Mouse (Mus musculus) lung, postnatal 36 days (tissue): ENCODE results near the gene Olfr1051.
"Not testable (repeated sequence)": the region's sequence is repeated elsewhere in the genome, so short reads cannot be mapped to it uniquely, and the experiment has no call there.

ENCODE experiments used
- DNase-seq: peaks from one replicate; pipeline ENCODE4 v3.0.0; 2022; ENCODE audit warnings: mixed read lengths

The Olfr1051 gene

DNA sequence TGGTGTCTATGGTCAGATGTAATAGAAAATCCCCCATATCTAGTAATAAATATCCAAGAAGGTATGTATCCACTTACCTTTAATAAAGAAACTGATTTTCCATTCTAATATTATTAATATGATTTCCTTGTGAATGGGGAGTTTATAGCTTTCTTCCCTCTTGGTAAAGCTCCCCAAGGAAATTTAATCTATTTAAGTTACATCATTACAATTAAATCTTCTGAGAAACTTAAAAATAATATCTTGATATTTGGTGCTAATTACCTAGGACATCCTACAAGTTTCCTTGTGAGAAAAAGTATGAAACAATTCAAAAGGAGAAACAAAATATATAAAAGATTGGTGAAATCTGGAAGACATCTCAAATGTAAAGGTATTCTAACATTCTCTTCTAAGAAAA, at the start of gene Olfr1051:
Olfr1051 (minus strand) TSS at position 101 of the 400 bp plus-strand sequence.
- DNase-seq, result not testable (repeated sequence)

DNA sequence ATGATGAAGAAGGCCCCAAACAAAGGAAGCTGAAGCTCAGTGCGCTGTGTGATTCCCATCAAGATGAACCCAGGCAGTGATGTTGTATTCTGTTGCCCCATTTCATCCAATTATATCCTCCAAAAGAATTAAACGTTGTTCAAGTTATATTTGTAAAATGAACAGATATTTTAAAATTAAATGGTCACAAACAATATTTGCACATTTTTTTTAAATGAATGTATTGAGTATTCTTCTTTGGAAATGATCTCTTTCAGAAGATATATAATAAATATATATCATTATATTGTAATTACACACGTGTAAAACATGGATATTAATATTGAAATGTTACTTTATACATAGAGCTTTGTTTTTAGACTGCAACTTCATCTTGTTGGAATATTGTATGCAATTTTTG, 36.3 kb upstream of the Olfr1051 start, which contains the start of gene Olfr1053:
Olfr1053 (minus strand) TSS at position 101 of the 400 bp plus-strand sequence.
- DNase-seq, result no peak

DNA sequence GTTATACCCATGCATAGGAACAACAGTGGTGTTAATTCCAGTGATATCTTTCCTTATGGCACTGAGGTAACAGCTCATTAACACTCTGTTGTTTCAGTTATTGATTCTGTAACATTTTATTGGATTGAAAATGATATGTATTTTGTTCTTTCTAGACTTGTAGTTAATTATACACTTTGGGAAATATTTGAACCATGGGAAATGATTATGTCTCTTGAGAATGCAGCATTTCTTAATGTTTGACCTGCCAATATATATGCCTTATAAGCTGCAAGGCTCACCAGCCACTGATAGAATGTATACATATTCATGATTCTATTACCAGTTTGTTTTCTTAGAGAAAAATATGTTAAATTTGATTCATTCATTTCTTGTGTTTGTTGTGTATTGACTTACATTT, 13.3 kb upstream of the Olfr1051 start, which contains the start of gene Olfr1052:
Olfr1052 (plus strand) TSS at position 301 of the 400 bp plus-strand sequence.
- no peak for DNase-seq

DNA sequence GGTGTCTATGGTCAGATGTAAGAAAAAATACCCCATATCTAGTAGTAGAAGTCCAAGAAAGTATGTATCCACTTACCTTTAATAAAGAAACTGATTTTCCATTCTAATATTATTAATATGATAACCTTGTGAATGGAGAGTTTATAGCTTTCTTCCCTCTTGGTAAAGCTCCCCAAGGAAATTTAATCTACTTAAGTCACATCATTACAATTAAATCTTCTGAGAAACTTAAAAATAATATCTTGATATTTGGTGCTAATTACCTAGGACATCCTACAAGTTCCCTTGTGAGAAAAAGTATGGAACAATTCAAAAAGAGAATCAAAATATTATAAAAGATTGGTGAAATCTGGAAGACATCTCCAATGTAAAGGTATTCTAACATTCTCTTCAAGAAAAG, 20.7 kb downstream of the Olfr1051 start, which contains the start of gene Olfr1049:
Olfr1049 (minus strand) TSS at position 101 of the 400 bp plus-strand sequence.
- not testable (repeated sequence) for DNase-seq

DNA sequence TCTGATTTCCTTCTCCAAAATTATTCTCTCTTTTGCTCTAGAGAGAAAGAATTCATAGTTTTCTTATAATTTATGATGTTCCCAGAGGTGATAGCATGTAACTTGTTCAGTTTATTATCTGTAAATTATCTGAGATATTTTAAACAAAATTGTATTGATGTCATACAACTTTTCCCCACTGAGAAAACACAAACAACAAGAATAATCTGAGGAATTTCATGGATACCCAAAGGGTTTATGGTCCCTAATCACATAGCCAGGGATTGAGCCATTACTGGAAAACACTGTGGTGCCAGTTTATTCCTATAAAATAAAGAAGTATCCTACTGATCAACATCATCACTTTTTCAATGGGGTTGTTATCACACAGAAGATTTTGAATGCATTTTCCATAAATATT, 38.7 kb downstream of the Olfr1051 start, which contains the start of gene Olfr1048:
Olfr1048 (minus strand) TSS at position 101 of the 400 bp plus-strand sequence.
- no peak for DNase-seq

DNA sequence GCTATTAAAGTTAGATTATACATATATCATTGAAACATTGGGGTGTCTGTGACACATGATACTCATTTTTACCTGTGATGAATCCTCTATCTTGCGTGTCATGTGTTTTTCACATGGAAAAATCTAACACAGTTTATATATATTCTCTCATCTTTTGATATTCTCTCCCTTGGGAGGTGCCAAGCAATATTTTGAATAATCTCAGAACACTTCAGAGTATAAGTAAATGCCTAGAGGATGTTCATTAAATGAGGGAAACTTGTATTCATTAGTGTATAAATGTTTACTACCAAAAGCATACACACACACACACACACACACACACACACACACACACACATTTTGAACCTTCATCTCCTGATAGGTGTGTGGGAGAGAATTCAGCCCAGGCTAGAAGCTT, 47.6 kb downstream of the Olfr1051 start, which contains the start of gene Olfr1047:
Olfr1047 (minus strand) TSS at position 101 of the 400 bp plus-strand sequence.
- DNase-seq, result no peak
